Mouse (Mus musculus): Measurements from ENCODE around the gene Ascc3.

Ascc3 gene

DNA sequence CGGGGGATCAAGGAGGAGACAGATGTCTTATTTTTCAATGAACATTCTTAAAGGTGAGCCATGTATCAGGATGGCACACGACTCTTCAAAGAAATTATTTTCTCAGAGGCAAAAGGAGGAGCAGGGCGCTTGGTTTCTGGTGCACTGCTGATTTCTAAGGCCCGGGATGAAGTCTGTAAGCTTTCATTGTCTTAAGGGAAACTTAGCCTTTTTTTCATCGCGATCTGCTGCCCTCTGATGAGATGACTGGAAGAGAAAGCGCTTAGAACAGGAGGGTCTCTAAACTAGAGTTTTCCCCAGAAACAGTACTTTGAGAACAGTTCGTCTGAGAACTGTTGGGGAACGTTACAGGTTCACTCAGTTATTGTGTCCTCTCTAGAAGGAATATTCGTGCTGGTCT lies 301.1 kb downstream of the Ascc3 start:
- in situ Hi-C loops (cut with MboI, MseI): loop anchor here in 1 of 2 experiments (25.0 kb wide), 1 partner anchor 519 kb away; no protein-coding TSS in a partner anchor

- in situ Hi-C loops (cut with MboI, MseI): loop anchor here in 1 of 2 experiments (25.0 kb wide), 1 partner anchor 518 kb away; no protein-coding TSS in a partner anchor
Measured at GRCm38 (mm10) chr10:50894170-50894991, 301.9 kb downstream of the Ascc3 start, which contains the start of gene Sim1. Sim1 (plus strand) TSS chr10:50894754.

DNA sequence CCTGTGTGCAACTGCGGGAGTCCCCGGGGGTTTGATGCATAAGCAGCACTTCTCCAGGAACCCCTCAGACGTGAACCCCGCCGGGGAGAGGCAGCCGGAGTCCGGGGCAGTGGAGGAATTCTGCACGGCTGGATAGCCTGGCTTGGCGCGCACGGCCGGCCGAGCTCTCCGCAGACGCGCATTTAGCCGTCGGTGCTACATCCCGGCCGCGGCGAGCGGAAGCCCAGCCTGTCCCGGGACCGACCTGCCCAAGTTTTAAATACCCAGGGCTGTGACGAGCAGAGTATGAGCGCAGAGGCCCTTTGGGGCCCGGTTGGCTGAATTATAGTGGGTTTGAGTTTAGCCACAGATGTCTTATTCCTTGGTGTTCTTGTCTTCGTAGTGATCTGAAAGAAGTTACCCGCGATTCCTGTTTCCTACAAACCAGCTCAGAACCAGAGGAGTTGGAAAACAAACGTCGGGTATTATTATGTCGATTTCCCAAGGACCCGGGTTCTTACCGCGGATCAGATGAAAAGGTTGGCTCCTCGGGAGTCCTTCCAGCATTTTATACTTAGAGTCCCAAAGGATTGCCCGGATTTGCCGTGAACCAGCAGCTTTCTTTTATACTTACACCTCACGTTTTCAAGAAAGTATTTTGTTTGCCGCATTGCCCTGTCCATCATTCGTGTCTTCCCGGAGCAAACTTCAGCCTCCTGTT lies 302.8 kb downstream of the Ascc3 start:
- in situ Hi-C loops (cut with MboI, MseI): loop anchor here in 1 of 2 experiments (25.0 kb wide), 1 partner anchor 517 kb away; no protein-coding TSS in a partner anchor

DNA sequence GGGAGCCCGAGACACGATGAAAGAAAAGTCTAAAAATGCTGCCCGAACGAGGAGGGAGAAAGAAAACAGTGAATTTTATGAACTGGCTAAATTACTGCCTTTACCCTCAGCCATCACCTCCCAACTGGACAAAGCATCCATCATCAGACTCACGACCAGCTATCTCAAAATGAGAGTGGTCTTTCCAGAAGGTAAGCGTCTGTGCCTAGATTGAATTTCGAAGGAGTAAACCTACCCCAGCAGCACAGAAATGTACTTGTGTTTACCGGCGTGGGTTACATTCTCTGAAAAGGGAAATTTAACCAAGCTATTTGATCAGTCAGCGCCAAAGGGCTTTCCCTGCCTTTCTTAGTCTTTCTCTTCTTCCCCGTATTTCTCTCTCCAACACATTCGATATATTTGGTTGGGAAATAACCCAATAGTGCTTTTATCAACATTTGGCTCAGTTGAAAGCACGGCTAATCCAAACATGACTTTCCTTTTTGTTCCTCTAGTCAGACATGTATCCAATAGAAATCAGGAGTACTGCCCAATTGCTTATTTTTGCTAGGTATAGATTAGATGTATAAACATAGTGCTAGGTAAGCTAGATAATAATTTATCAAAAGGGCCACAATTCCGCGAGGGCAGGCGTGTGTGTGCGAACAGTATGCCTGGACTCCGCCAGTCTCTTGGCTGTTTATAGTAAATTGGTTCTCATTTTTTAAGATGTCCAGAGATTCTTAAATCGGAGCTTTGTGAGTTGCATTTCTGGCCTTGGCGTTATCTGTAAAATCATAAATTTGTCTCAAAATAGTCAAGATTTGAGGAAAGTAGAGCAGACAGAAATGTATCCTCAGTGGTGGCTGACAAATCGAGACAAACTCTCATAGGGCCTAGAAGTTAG lies 303.7 kb downstream of the Ascc3 start:
- in situ Hi-C loops (cut with MboI, MseI): loop anchor here in 1 of 2 experiments (25.0 kb wide), 1 partner anchor 516 kb away; no protein-coding TSS in a partner anchor

- in situ Hi-C loops (cut with MboI, MseI): loop anchor here in 1 of 2 experiments (25.0 kb wide), 1 partner anchor 515 kb away; no protein-coding TSS in a partner anchor
Measured at GRCm38 (mm10) chr10:50896767-50897390, 304.4 kb downstream of the Ascc3 start.

DNA sequence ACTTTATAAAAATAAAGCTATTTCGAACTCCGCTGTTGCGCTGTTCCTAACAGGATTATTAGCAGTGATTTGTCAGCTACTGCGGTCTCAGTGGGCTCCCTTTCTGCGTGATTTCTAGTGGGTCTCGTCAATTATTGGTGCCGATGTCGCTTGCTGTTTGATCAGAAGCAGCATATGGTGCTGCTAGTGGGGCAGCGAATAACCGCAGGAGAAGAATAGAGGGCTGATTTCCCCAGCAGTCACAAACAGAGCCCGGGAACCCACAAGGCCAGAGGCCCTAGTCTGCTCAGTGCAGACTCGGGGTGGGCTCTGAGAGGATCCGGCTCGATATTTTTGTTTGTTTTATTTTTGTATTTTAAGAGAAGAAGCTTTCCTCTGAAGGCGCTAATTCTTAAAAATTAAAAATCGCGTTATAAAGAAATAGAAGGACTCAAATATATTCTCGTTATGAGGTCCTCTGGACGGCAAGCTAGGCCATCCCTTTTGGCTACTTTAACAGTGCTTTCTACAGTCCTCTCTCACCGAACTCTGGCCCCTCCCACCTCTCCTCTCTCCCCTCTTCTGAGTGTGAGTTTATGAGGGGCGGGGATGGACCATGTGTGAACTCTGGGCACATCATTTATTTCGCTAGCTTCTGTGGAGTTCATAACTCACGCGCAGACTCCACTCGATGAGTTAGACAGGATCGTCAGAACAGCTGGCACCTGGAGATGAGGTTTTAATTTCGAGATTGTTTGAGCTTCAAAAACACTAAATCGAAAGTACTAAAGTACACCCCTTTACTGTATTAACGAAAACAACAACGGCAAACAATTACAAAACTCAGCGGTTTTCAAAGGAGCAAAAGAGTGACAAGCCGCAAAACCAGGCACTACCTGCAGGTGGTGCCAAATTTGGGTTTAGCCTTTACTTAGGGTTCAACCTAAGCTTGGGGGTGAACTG lies 305.3 kb downstream of the Ascc3 start:
- in situ Hi-C loops (cut with MboI, MseI): loop anchor here in 1 of 2 experiments (25.0 kb wide), 1 partner anchor 514 kb away; no protein-coding TSS in a partner anchor

GRCm38 (mm10) chr10:50898621-50899020 lies 306.2 kb downstream of the Ascc3 start:
- in situ Hi-C loops (cut with MboI, MseI): loop anchor here in 1 of 2 experiments (25.0 kb wide), 1 partner anchor 514 kb away; no protein-coding TSS in a partner anchor

DNA sequence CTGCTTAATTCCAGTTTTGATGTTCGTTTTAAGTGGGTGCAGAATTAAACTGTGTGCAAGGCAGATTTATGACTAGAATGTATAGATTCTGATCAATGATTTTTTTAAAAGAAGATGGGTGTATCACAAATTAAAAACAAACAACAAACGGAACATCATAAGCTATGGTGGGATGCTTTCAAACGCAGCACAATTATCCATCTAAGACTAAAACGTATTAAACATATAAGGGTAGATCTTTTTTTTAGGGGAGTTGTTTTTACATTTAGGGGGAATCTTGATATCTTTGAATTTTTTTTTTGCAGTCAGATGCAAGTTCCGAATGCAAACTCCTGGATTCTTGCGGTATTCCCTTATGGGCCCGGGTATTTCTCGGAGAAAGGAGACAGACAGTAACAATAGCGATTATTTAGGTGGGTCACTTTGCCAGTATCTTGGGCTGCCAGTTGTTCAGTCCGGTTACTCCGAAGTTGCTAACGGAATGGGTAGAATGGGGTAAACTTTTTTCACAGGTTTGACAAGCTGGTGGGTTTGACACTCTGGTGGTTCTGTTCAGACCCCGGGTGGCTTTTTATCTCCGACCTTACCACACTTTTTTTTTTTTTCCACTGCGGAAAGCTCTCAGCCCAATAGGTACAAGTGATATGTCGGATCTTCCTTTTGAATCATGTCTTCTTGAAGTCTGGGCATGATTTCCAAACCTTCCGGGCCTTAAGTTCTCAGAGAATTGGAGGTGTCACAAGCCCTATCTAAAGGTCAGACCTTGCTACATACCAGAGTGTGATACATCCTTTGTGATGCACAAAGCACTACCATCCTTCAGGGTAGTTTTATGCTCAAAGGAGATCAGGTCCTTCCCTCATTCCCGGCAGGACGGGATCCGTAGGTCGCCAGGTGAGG lies 307.6 kb downstream of the Ascc3 start:
- in situ Hi-C loops (cut with MboI, MseI): loop anchor here in 1 of 2 experiments (25.0 kb wide), 2 partner anchors 512 to 1487 kb away; partner anchors contain the start of genes Gopc and Nepn
